Mouse (Mus musculus) intestine, postnatal 0 days (tissue): ENCODE results near the gene Pum1. TPM values are rescaled to one million over a fixed set of nuclear protein-coding genes. Genes with fewer than 3 reads are reported as not detected.

ENCODE experiments used
- ATAC-seq: fragments of 200-750 bp; cut with Nextera tagmentation; 2 replicates; pipeline ENCODE4 v1.8.0; 2017; ENCODE audit warnings: mild to moderate bottlenecking, moderate TSS enrichment, moderate library complexity
- H3K27ac ChIP-seq: fragments of 300-500 bp; sonication (generic); 2 replicates; pipeline ENCODE4 v1.5.1; 2014; ENCODE audit warnings: mild to moderate bottlenecking, low read depth, low read length, moderate library complexity
- H3K27me3 ChIP-seq: fragments of 300-500 bp; sonication (generic); replicated peaks from 2 replicates; pipeline ENCODE4 v1.6.1; 2014; ENCODE audit warnings: low read length, mixed read lengths; ENCODE audit not compliant: control insufficient read depth, insufficient read depth
- H3K36me3 ChIP-seq: fragments of 300-500 bp; sonication (generic); 2 replicates; pipeline ENCODE4 v1.6.1; 2014; ENCODE audit warnings: mild to moderate bottlenecking, moderate library complexity; ENCODE audit not compliant: control insufficient read depth, insufficient read depth
- H3K4me1 ChIP-seq: fragments of 300-500 bp; sonication (generic); replicated peaks from 2 replicates; pipeline ENCODE4 v1.6.1; 2014; ENCODE audit warnings: antibody characterized with exemption, low read length, mixed read lengths; ENCODE audit not compliant: control insufficient read depth, insufficient read depth
- H3K4me2 ChIP-seq: fragments of 300-500 bp; sonication (generic); replicated peaks from 2 replicates; pipeline ENCODE4 v1.6.1; 2014; ENCODE audit warnings: low read depth, mild to moderate bottlenecking, moderate library complexity
- H3K4me3 ChIP-seq: fragments of 300-500 bp; sonication (generic); 2 replicates; pipeline ENCODE4 v1.5.1; 2014; ENCODE audit warnings: low read depth, low read length
- H3K9ac ChIP-seq: fragments of 300-500 bp; sonication (generic); 2 replicates; pipeline ENCODE4 v1.6.1; 2014; ENCODE audit warnings: mild to moderate bottlenecking, low read depth, low read length
- H3K9me3 ChIP-seq: fragments of 300-500 bp; sonication (generic); 2 replicates; pipeline ENCODE4 v1.6.1; 2016; ENCODE audit warnings: mixed run types; ENCODE audit not compliant: control insufficient read depth
- CTCF ChIP-seq: sonication (generic); IDR thresholded peaks from 2 replicates; pipeline ENCODE4 v1.5.1; 2016; ENCODE audit warnings: low read depth, mild to moderate bottlenecking, control low read depth, antibody characterized with exemption, moderate library complexity
- WGBS: fragments of 180-500 bp; shearing (Covaris S2); extraction: QIAGEN DNeasy Blood & Tissue Kit; methylation state at CpG from one replicate; pipeline ENCODE4 v1.1.7; 2014; 5-methylcytosine and 5-hydroxymethylcytosine counted together
- polyA plus RNA-seq: library from polyadenylated mRNA; unstranded; fragments of >200 nt; fragmentation: Nextera tagmentation; extraction: Ambion mirVana; gene quantifications from 2 replicates; pipeline ENCODE4 v1.2.1, GENCODE M21; 2015

Pum1 gene
- polyA plus RNA-seq, 1 experiment from 2014 or later: 23.9 TPM

DNA sequence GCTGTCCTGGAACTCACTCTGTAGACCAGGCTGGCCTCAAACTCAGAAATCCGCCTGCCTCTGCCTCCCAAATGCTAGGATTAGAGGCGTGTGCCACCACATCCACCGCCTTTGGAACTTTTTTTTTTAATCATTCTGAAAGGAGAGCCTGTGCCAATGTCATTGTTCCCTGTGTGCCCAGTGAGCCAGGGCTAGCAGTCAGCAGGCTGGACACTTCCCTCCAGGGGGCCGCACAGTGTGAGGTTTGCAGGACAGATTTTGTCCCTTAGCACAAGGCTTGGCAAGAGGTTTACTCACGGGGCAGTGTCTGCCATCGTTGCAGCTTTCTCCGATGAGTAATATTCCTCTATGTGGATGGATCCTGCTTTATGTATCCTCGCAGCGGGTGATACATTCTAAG is 143.6 kb downstream of the Pum1 start:
- TF ChIP-seq CTCF: no peak
- no peak overlapping the region for H3K4me2 ChIP-seq
- H3K4me3 ChIP-seq: no peak overlapping the region
- no peaks in the 10 kb centered on the region for H3K9me3 ChIP-seq
- H3K27me3 ChIP-seq: no peaks in the 10 kb centered on the region
- H3K36me3 ChIP-seq: no peaks in the 10 kb centered on the region
- ATAC-seq: no peak
- no peak overlapping the region for H3K27ac ChIP-seq
- H3K4me1 ChIP-seq: no peaks in the 10 kb centered on the region
- no peak overlapping the region for H3K9ac ChIP-seq
- WGBS: 91% methylated on average over 9 of the region's 9 CpGs

DNA sequence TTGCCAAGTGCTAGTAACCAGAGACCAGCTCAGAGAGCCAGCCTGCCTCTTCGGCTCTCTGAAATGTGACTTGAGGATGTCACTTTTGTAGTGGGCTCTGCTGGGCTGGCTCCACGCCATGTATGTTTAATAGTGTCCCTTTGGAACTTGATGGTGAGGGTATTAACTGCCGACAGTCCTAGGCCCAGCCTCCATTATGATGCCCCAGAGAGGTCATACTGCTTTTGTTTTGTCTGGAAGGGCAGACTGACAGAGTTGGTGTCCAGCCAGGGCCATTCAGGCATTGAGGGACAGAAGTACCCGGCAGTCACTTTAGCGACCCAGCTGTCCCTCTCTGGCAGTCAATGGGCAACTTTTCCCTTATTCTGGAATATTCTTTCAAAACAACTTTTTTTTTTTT is 146.7 kb downstream of the Pum1 start:
- no peak overlapping the region for H3K4me3 ChIP-seq
- ATAC-seq: no peak

DNA sequence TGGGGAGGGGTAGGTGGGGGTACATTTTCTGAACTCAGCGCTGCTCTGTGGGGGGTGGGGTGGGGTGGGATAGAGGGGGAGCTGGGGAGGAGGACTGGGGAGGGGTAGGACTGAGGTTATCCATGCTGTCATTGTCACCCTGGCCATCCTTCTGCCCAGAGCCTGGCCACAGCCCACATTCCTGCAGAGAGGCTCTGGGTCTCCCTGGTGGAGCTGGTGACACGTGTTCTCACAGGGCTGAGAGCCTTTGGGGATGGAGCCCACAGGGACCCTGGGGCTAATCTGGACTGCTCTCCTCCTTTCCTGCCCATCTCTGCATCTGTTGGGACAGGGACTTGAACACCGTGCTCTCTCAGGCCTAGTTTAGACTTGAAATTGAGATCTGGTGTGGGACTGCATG is 147.7 kb downstream of the Pum1 start:
- Histone ChIP-seq H3K36me3 (no peaks in the 10 kb centered on the region), H3K4me3 (no peak overlapping the region), H3K4me1 (no peaks in the 10 kb centered on the region), H3K4me2 (no peak overlapping the region), H3K9ac (no peak overlapping the region), H3K27ac (no peak overlapping the region), H3K27me3 (no peaks in the 10 kb centered on the region), H3K9me3 (no peaks in the 10 kb centered on the region)
- ATAC-seq: no peak
- WGBS: 73% methylated on average over 3 of the region's 3 CpGs
- no peak for TF ChIP-seq CTCF

More for the DNA sequence above, 146.7 kb downstream of the Pum1 start:
- H3K27ac ChIP-seq: no peak overlapping the region
- no peak for TF ChIP-seq CTCF
- no peaks in the 10 kb centered on the region for H3K27me3 ChIP-seq
- no peak overlapping the region for H3K4me2 ChIP-seq
- no peaks in the 10 kb centered on the region for H3K36me3 ChIP-seq
- H3K9me3 ChIP-seq: no peaks in the 10 kb centered on the region
- no peak overlapping the region for H3K9ac ChIP-seq
- H3K4me1 ChIP-seq: no peaks in the 10 kb centered on the region
- 70% methylated on average over 5 of the region's 5 CpGs for WGBS

DNA sequence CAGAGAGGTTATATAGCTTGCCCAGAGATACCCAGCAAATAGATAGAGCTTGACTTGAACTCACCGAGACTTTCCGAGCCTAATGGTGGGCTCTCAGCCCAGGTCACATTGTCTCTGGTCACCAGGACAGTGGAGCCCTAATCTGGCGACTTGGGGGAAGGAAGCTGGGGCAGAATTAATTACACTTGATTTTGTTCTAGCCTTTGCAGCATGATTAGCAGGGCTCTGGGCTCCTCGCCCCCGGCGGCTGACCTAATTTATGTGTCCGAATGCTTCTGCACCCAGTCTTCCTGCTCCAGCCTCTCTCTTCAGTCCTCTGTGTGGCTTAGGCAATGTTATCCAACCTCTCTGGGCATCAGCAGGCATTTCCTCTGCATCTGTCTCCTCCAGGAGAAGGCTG is 148.3 kb downstream of the Pum1 start:
- H3K4me2 ChIP-seq: no peak overlapping the region
- no peak for ATAC-seq
- no peaks in the 10 kb centered on the region for H3K4me1 ChIP-seq
- WGBS: 79% methylated on average over 7 of the region's 7 CpGs
- no peak overlapping the region for H3K9ac ChIP-seq
- no peaks in the 10 kb centered on the region for H3K9me3 ChIP-seq
- no peak overlapping the region for H3K4me3 ChIP-seq
- H3K27ac ChIP-seq: no peak overlapping the region
- H3K27me3 ChIP-seq: no peaks in the 10 kb centered on the region
- no peaks in the 10 kb centered on the region for H3K36me3 ChIP-seq
- no peak for TF ChIP-seq CTCF

DNA sequence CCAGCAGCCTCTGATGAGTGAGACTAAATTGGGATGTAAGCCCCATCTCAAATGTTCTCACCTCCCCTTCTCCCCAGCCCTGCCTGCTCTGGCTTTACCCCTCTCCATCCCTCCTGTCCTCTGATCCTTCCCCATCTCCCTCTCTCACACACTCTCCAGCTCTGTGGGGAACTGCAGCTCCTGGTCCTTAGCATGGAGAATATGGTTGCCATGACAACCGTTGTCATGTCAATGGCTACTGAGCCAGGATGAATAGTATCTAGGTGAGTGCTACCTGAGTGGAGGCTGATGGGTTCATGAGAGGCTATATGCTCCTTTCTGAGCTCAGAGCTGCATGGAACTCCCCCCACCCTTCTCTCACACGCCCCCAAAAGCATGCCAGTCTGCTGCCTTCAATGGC is 150.8 kb downstream of the Pum1 start:
- no peak overlapping the region for H3K4me2 ChIP-seq
- no peak overlapping the region for H3K27ac ChIP-seq
- H3K4me3 ChIP-seq: no peak overlapping the region
- WGBS: 62% methylated on average over 2 of the region's 2 CpGs
- no peak for TF ChIP-seq CTCF
- H3K27me3 ChIP-seq: no peaks in the 10 kb centered on the region
- H3K9me3 ChIP-seq: no peaks in the 10 kb centered on the region
- H3K9ac ChIP-seq: no peak overlapping the region
- no peaks in the 10 kb centered on the region for H3K4me1 ChIP-seq
- peaks cover 3% of the 10 kb centered on the region; the same call in 1 of the 2 replicates for H3K36me3 ChIP-seq
- ATAC-seq: no peak

DNA sequence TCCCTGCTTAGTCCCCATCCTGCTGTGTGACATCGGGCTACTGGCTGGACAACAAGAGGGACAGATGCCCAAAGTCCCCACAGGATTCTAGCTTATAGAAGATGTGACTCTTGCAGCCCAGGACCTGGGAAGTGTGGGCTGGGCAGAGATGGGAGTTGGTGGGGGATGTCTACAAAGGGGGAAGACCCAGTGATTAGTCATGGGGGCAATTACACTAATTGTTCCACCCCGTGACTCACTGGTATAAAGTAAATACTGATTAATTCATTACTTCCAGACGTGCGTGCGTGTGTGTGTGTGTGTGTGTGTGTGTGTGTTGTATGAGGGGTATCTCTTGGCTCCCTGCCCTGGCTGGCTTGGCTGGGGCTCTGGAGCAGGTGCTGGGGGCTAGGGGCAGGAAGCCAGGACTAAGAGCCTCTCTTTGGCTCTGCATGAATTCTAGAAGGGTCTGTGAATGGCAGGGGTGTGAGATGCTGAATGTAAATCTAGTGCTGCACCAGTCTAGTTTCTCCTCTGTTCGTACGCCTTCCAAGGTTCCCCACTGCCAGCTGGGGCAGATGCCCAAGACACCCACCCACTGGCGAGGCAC is 151.7 kb downstream of the Pum1 start:
- no peak overlapping the region for H3K4me3 ChIP-seq
- no peak for ATAC-seq
- no peaks in the 10 kb centered on the region for H3K9me3 ChIP-seq
- WGBS: 54% methylated on average over 8 of the region's 8 CpGs
- peaks cover 6% of the 10 kb centered on the region; the same call in 1 of the 2 replicates for H3K36me3 ChIP-seq
- no peak overlapping the region for H3K4me2 ChIP-seq
- no peak for TF ChIP-seq CTCF
- no peak overlapping the region for H3K27ac ChIP-seq
- no peaks in the 10 kb centered on the region for H3K4me1 ChIP-seq
- H3K9ac ChIP-seq: no peak overlapping the region
- no peaks in the 10 kb centered on the region for H3K27me3 ChIP-seq

DNA sequence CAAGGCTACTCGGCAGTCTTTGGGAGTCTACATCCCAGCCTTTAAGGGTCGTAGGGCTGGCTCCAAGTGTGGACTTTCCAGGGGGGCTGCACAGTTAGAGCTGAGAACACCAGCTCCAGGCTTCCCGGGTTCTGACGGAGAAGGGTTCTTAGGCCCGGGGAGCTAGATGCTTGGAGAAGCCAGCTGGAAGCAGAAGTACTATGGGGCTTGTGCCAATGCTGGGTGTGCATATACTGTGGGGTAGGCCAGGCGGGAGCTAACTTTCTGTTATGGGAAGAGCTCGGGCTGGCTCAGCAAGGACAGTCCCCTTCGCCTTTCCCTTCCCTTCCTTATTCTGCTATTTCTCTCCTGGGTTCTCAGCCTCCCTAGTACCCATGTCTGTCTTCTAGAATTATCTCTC is 152.7 kb downstream of the Pum1 start:
- ATAC-seq: no peak
- H3K4me3 ChIP-seq: no peak overlapping the region
- 75% methylated on average over 8 of the region's 8 CpGs for WGBS

More for the DNA sequence above, 152.7 kb downstream of the Pum1 start:
- no peaks in the 10 kb centered on the region for H3K27me3 ChIP-seq
- H3K4me1 ChIP-seq: no peaks in the 10 kb centered on the region
- no peaks in the 10 kb centered on the region for H3K9me3 ChIP-seq
- no peak overlapping the region for H3K4me2 ChIP-seq
- H3K9ac ChIP-seq: no peak overlapping the region
- no peak overlapping the region for H3K27ac ChIP-seq
- TF ChIP-seq CTCF: no peak
- peaks cover 6% of the 10 kb centered on the region; the same call in 1 of the 2 replicates for H3K36me3 ChIP-seq
